Mouse (Mus musculus) B cell, adult 62 days (primary cell): ENCODE measurements around the gene Gtpbp6. TPM values are rescaled to one million over a fixed set of nuclear protein-coding genes. Genes with fewer than 3 reads are reported as not detected.

Experiments used
- total RNA-seq: library from RNA; stranded (reverse); gene quantifications from 4 replicates; pipeline ENCODE4 v1.2.4, GENCODE M21; 2023

Gene Gtpbp6
- total RNA-seq, result 124 to 140 TPM (median 133 TPM) in 4 replicates

GRCm38 (mm10) chr5:110107581-110108304 is at the start of gene Gtpbp6:
Gene Gtpbp6, minus strand, starts transcription at chr5:110108197.

DNA sequence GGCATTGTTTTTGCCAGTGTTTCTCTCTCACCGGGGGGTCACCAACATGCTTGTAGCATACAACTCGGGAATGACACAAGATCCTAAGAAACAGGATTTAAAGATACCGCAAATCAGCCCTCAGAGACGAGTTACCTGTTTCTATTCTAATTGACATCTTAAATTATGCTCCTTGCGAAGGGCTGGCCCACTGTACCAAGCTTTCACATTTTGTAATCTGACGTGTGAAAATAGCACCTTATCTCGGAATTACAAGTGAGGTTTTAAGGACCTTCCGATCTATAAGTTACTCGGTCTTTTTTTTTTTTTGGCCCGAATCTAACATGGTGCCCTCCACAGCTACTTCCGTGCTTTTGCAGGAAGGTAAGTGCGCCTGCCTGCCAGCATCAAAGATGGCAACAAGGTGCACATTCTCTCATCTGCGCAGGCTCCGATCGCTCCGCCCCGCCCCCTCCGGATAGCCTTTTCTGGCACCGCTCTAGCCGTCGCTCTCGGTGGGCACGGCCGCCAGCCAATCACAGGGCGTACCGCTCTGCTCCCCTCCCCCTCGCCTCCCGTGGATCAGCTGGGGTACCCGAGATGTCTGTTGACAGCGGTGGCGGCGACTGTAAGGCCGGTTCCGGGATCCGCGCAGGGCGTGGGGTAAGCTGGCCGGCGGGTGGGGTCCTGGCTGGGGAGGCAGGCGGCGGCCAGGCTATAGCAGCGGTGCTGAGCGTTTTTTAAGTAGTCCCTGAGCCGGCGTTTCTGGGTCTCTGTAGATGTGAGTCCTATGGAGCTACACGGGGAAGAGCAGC is 27.5 kb upstream of the Gtpbp6 start, which contains the start of gene Chfr:
TSS of gene Chfr (plus strand) at position 550 of the 794 bp plus-strand sequence.

DNA sequence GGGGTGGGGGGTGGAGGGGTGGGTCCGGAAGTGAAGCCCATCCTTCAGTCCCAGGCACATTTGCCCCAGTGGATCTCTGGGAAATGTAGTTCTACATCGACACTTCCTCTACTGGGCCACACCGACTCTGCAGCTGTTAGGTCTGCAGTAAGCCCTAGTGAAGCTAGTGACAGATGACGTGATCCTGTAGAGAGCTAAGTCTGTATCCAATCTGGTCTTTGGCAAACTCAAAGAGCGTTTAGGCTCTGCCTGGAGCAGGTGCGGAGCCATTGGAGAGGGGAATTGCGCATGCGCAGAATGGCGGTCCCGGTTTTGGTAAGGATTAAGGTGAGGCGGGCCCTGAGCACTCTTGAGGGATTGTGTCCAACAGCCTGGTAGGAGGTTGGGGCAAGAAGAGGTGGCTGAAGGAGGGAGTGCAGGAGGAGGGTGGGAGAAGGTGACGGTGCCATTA is 2.0 kb upstream of the Gtpbp6 start, which contains the start of gene Zfp605:
TSS of gene Zfp605 (plus strand) at position 102 of the 451 bp plus-strand sequence.

DNA sequence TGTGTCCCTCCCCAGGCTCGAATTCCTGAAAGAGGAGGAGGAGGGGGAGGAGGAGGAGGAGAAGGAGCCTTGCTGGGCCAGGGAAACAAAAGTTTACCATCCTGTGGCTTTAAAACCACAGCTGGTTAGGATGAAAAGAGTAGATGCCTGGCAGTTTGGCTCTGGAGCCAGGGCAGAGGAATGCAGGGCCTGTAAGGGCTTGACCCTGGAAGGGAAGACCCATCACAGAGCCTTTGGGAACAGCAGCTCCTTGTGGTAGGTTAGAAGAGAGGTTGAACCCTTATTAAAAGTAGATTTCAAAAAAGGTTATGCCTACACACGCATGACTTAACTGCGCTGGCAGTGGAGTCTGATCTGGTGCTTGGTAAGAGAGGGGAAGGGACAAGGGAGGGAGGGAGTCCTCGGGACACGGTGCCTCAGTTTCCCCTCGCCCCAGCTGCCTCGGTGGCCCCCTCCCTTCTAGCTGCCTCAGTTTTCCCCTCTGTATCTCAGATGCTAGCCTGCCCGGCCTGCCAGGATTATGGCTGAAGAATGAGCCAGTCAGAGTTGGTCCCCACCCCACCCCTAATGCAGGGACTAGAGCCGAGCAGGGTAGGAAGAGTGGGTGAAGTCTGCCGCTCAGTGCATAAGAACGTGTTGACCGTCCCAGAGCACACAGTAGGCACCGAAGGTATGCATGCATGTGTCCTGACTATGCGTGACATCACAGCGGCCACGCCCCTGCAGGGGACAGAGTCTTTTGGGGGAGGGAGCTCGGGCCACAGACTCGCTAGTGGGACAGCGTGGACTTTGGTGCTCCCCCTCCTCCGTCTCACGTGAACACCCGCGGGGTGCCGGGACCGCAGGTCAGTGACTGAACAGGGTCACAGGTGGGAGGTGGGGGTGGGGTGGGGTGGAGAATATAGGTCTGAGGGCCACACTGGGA is 8.1 kb downstream of the Gtpbp6 start, which contains the start of gene Plcxd1:
TSS of gene Plcxd1 (plus strand) at position 314 of the 925 bp plus-strand sequence.

DNA sequence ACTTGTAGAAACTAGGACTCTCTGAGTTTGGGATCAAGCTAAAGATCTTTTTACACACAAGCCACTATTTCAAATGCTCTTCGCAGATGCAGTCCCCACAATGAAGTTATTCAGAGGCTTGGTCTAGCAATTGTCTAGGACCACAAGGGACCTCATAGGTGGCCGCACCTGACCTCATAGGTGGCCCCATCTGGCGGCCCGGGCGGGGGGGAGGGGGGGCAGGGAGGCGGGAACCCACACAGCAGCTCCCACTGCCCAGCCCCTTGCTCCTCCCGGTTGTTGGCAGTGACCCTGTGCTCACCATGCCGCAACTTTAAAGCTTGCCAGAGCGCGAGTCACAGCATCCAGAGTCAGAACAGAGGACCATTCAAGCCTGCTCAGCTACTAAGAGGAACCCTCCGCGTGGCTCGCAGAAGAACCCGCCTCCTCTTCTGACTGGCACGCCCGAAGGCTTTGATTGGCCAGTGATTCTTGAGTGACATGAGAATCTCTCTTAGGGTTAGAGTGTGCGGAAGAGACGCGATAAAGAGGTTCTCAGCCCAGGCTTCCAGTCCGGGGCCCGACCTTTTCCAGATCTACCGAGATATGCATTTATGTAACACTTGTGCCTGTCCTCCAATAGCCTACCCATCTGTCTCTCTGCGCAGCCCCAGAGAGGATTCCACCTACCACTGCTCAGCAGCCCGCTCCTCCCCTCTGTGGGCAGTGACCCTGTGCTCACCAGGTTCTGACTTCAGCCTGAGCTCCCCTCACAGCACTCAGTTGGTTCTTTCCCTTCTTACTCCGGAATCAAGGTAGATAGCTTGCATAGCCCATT is 13.8 kb downstream of the Gtpbp6 start, which contains the start of gene Gm35315:
TSS of gene Gm35315 (minus strand) at position 391 of the 817 bp plus-strand sequence.

GRCm38 (mm10) chr5:110072413-110072812 is 35.6 kb downstream of the Gtpbp6 start, which contains the start of gene Gm17655:
Gene Gm17655, minus strand, starts transcription at chr5:110072513.

Other genes with a start within 250 kb of the Gtpbp6 start
- 27.6 to 32.5 TPM (median 30.9 TPM) in 4 replicates for gene Gm15446, start 184.8 kb downstream of the Gtpbp6 start, total RNA-seq
- gene Zfp932, start 111.7 kb downstream of the Gtpbp6 start, total RNA-seq, result 33.6 to 50.3 TPM (median 47.2 TPM) in 4 replicates
- gene Gm17655, start 35.7 kb downstream of the Gtpbp6 start, total RNA-seq, result 8.8 to 18.2 TPM (median 14.0 TPM) in 4 replicates
- 0.43 to 2.3 TPM (median 0.62 TPM) in 4 replicates for gene Gm35315, start 13.8 kb downstream of the Gtpbp6 start, total RNA-seq
- 2.0 to 3.4 TPM (median 2.6 TPM) in 4 replicates for gene Plcxd1, start 8.2 kb downstream of the Gtpbp6 start, total RNA-seq
- 8.0 to 10.5 TPM (median 8.5 TPM) in 4 replicates for gene Zfp605, start 1.9 kb upstream of the Gtpbp6 start, total RNA-seq
- 86.1 to 101 TPM (median 93.2 TPM) in 4 replicates for gene Chfr, start 27.6 kb upstream of the Gtpbp6 start, total RNA-seq
- gene Golga3, start 68.5 kb upstream of the Gtpbp6 start, total RNA-seq, result 33.6 to 40.5 TPM (median 37.6 TPM) in 4 replicates
- gene Ankle2, start 122.8 kb upstream of the Gtpbp6 start, total RNA-seq, result 74.5 to 81.8 TPM (median 79.4 TPM) in 4 replicates
- 27.9 to 42.8 TPM (median 37.3 TPM) in 4 replicates for gene Pgam5, start 161.7 kb upstream of the Gtpbp6 start, total RNA-seq
- gene Pxmp2, start 178.0 kb upstream of the Gtpbp6 start, total RNA-seq, result 1.5 to 4.0 TPM (median 3.0 TPM) in 4 replicates
- 7.2 to 11.7 TPM (median 8.9 TPM) in 4 replicates for gene Pole, start 178.1 kb upstream of the Gtpbp6 start, total RNA-seq
- 0.29 to 0.72 TPM (median 0.46 TPM) in 3 of 4 replicates, not detected in the other for gene P2rx2, start 235.0 kb upstream of the Gtpbp6 start, total RNA-seq
- not detected in 4 replicates for gene Lrcol1, start 236.5 kb upstream of the Gtpbp6 start, total RNA-seq